Mouse (Mus musculus): Measurements from ENCODE around the gene Gm45799. TPM values are rescaled to one million over a fixed set of nuclear protein-coding genes. Genes with fewer than 3 reads are reported as not detected.

The Gm45799 gene
- total RNA-seq, 2 experiments from 2014 or later: 0.15 to 5.2 TPM

Other genes starting within 250 kb of the Gm45799 start
- gene Fam160a2, start 240.5 kb upstream of the Gm45799 start, total RNA-seq (2014; fragmentation: Nextera tagmentation): 24.6 and 31.9 TPM in 2 replicates
- gene Fam160a2, start 240.5 kb upstream of the Gm45799 start, total RNA-seq (2017): 9.8 and 15.1 TPM in 2 replicates
- not detected in 2 replicates for gene Cnga4, start 236.0 kb upstream of the Gm45799 start, total RNA-seq (2014; fragmentation: Nextera tagmentation)
- gene Cnga4, start 236.0 kb upstream of the Gm45799 start, total RNA-seq (2017): not detected in 2 replicates
- not detected in 2 replicates for gene Cckbr, start 214.8 kb upstream of the Gm45799 start, total RNA-seq (2014; fragmentation: Nextera tagmentation)
- gene Cckbr, start 214.8 kb upstream of the Gm45799 start, total RNA-seq (2017): not detected in 2 replicates
- not detected in 2 replicates for gene Cavin3, start 158.3 kb upstream of the Gm45799 start, total RNA-seq (2014; fragmentation: Nextera tagmentation)
- gene Cavin3, start 158.3 kb upstream of the Gm45799 start, total RNA-seq (2017): 0.61 and 0.75 TPM in 2 replicates
- gene Smpd1, start 86.2 kb upstream of the Gm45799 start, total RNA-seq (2014; fragmentation: Nextera tagmentation): 17.5 and 17.6 TPM in 2 replicates
- 17.1 and 20.1 TPM in 2 replicates for gene Smpd1, start 86.2 kb upstream of the Gm45799 start, total RNA-seq (2017)
- gene Apbb1, start 58.9 kb upstream of the Gm45799 start, total RNA-seq (2014; fragmentation: Nextera tagmentation): not detected in 2 replicates
- gene Apbb1, start 58.9 kb upstream of the Gm45799 start, total RNA-seq (2017): 0.56 TPM in 1 of 2 replicates, not detected in the other
- gene Hpx, start 40.4 kb upstream of the Gm45799 start, total RNA-seq (2014; fragmentation: Nextera tagmentation): not detected in 2 replicates
- gene Hpx, start 40.4 kb upstream of the Gm45799 start, total RNA-seq (2017): not detected in 2 replicates
- 12.0 and 13.4 TPM in 2 replicates for gene Trim3, start 7.0 kb upstream of the Gm45799 start, total RNA-seq (2014; fragmentation: Nextera tagmentation)
- gene Trim3, start 7.0 kb upstream of the Gm45799 start, total RNA-seq (2017): 0.84 and 3.5 TPM in 2 replicates
- 61.3 and 68.5 TPM in 2 replicates for gene Timm10b, start 496 bp upstream of the Gm45799 start, total RNA-seq (2014; fragmentation: Nextera tagmentation)
- gene Timm10b, start 496 bp upstream of the Gm45799 start, total RNA-seq (2017): 56.7 and 98.8 TPM in 2 replicates
- gene Arfip2, start 136 bp upstream of the Gm45799 start, total RNA-seq (2014; fragmentation: Nextera tagmentation): 32.1 and 35.3 TPM in 2 replicates
- 58.9 and 67.3 TPM in 2 replicates for gene Arfip2, start 136 bp upstream of the Gm45799 start, total RNA-seq (2017)
- 0.47 and 0.90 TPM in 2 replicates for gene Dnhd1, start 10.3 kb downstream of the Gm45799 start, total RNA-seq (2014; fragmentation: Nextera tagmentation)
- gene Dnhd1, start 10.3 kb downstream of the Gm45799 start, total RNA-seq (2017): 0.19 and 0.76 TPM in 2 replicates
- gene Ilk, start 96.0 kb downstream of the Gm45799 start, total RNA-seq (2014; fragmentation: Nextera tagmentation): 134 and 140 TPM in 2 replicates
- gene Ilk, start 96.0 kb downstream of the Gm45799 start, total RNA-seq (2017): 117 and 130 TPM in 2 replicates
- gene Rrp8, start 96.8 kb downstream of the Gm45799 start, total RNA-seq (2014; fragmentation: Nextera tagmentation): 46.4 and 52.3 TPM in 2 replicates
- gene Rrp8, start 96.8 kb downstream of the Gm45799 start, total RNA-seq (2017): 42.7 and 85.2 TPM in 2 replicates
- 333 and 378 TPM in 2 replicates for gene Taf10, start 103.8 kb downstream of the Gm45799 start, total RNA-seq (2014; fragmentation: Nextera tagmentation)
- gene Taf10, start 103.8 kb downstream of the Gm45799 start, total RNA-seq (2017): 181 and 219 TPM in 2 replicates
- 80.7 and 98.6 TPM in 2 replicates for gene Tpp1, start 111.7 kb downstream of the Gm45799 start, total RNA-seq (2014; fragmentation: Nextera tagmentation)
- 26.8 and 37.9 TPM in 2 replicates for gene Tpp1, start 111.7 kb downstream of the Gm45799 start, total RNA-seq (2017)
- gene Dchs1, start 147.1 kb downstream of the Gm45799 start, total RNA-seq (2014; fragmentation: Nextera tagmentation): not detected in 2 replicates
- not detected in 2 replicates for gene Dchs1, start 147.1 kb downstream of the Gm45799 start, total RNA-seq (2017)
- gene Mrpl17, start 170.5 kb downstream of the Gm45799 start, total RNA-seq (2014; fragmentation: Nextera tagmentation): 144 and 184 TPM in 2 replicates
- gene Mrpl17, start 170.5 kb downstream of the Gm45799 start, total RNA-seq (2017): 31.6 and 60.6 TPM in 2 replicates

All from megakaryocyte-erythroid progenitor cell, adult 5-6 weeks (primary cell).